Mouse (Mus musculus) limb, embryonic 14.5 days (tissue): Measurements from ENCODE around the gene Olfr808. TPM values are rescaled to one million over a fixed set of nuclear protein-coding genes. Genes with fewer than 3 reads are reported as not detected.

Experiments
- ATAC-seq: fragments of 200-750 bp; cut with Nextera tagmentation; 2 replicates; pipeline ENCODE4 v1.8.0; 2017; ENCODE audit warnings: low read depth, moderate number of reproducible peaks, moderate TSS enrichment; ENCODE audit not compliant: low FRiP score
- DNase-seq: peaks from one replicate; pipeline ENCODE4 v3.0.0-alpha.2; 2015; ENCODE audit warnings: low spot score
- H3K27ac ChIP-seq: fragments of 300-500 bp; sonication (generic); replicated peaks from 2 replicates; pipeline ENCODE4 v1.5.1; 2014; ENCODE audit warnings: low read depth, mild to moderate bottlenecking, low read length, moderate library complexity, mixed read lengths
- H3K27me3 ChIP-seq: fragments of 300-500 bp; sonication (generic); 2 replicates; pipeline ENCODE4 v1.6.1; 2014; ENCODE audit warnings: low read length, mixed read lengths; ENCODE audit not compliant: control insufficient read depth, insufficient read depth
- H3K36me3 ChIP-seq: fragments of 300-500 bp; sonication (generic); 2 replicates; pipeline ENCODE4 v1.6.1; 2014; ENCODE audit warnings: mild to moderate bottlenecking, low read length, moderate library complexity, mixed read lengths; ENCODE audit not compliant: control insufficient read depth, insufficient read depth
- H3K4me1 ChIP-seq: fragments of 300-500 bp; sonication (generic); 2 replicates; pipeline ENCODE4 v1.6.1; 2014; ENCODE audit warnings: antibody characterized with exemption, low read length, mixed read lengths; ENCODE audit not compliant: control insufficient read depth, insufficient read depth
- H3K4me2 ChIP-seq: fragments of 300-500 bp; sonication (generic); replicated peaks from 2 replicates; pipeline ENCODE4 v1.6.1; 2014; ENCODE audit warnings: low read depth, mild to moderate bottlenecking, low read length, moderate library complexity; ENCODE audit not compliant: severe bottlenecking
- H3K4me3 ChIP-seq: fragments of 300-500 bp; sonication (generic); replicated peaks from 2 replicates; pipeline ENCODE4 v1.5.1; 2014; ENCODE audit warnings: low read length
- H3K9ac ChIP-seq: fragments of 300-500 bp; sonication (generic); 2 replicates; pipeline ENCODE4 v1.6.1; 2014; ENCODE audit warnings: mild to moderate bottlenecking, low read depth, low read length, moderate library complexity; ENCODE audit not compliant: severe bottlenecking
- H3K9me3 ChIP-seq: fragments of 300-500 bp; sonication (generic); 2 replicates; pipeline ENCODE4 v1.6.1; 2016; ENCODE audit warnings: low read length; ENCODE audit not compliant: control insufficient read depth
- POLR2A ChIP-seq: fragments of 200-500 bp; IDR thresholded peaks from 2 replicates; pipeline ENCODE4 v1.8.0; 2012; ENCODE audit warnings: inconsistent platforms, mild to moderate bottlenecking, moderate library complexity, borderline replicate concordance; ENCODE audit not compliant: insufficient read depth, insufficient read length; ENCODE audit errors: extremely low read depth
- WGBS: fragments of 180-500 bp; shearing (Covaris S2); extraction: QIAGEN DNeasy Blood & Tissue Kit; methylation state at CpG from one replicate; pipeline ENCODE4 v1.1.7; 2014; 5-methylcytosine and 5-hydroxymethylcytosine counted together
- polyA plus RNA-seq, 2 experiments: library from polyadenylated mRNA; depleted of rRNA in 1 of 2; stranded (reverse) in 1 of 2; unstranded in 1 of 2; fragments of >200 nt; fragmentation: Nextera tagmentation in 1 of 2; extraction: Ambion mirVana in 1 of 2; gene quantifications; 2 replicates each; pipeline versions ENCODE4 v1.2.1 to v1.2.3; 2012 to 2014

Gene Olfr808
- not detected in 2 replicates for polyA plus RNA-seq (2012; rRNA removed)
- polyA plus RNA-seq (2014; fragmentation: Nextera tagmentation; extraction: Ambion mirVana): not detected in 2 replicates

DNA sequence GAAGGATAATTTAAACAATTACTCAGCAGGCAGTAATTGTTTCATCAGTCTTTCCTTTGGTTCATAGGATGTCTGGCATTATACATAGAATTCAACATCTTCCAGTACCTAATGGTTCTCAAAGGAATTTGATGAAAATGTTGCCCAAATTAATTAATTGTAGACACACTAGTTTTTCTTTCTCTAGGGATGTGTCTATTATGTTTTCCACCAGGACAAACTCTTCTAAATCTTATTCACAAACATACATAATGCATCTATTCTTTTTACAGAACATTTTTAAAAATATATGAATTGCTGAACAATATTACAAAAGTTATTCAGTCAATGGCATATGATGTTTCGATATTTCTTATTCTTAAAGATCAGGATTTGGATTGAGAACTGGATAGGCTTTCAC, at the start of gene Olfr808:
Gene Olfr808, plus strand, starts transcription at position 301 of the 400 bp plus-strand sequence.
- Histone ChIP-seq H3K36me3 (no peaks in the 10 kb centered on the region), H3K9ac (no peak within 1 kb of the TSS), H3K4me2 (no peak within 1 kb of the TSS), H3K4me1 (no peaks in the 10 kb centered on the region), H3K27ac (no peak within 1 kb of the TSS), H3K9me3 (no peaks in the 10 kb centered on the region), H3K27me3 (no peaks in the 10 kb centered on the region), H3K4me3 (no peak within 1 kb of the TSS)
- ATAC-seq: no peak
- TF ChIP-seq POLR2A: no peak
- DNase-seq: no peak
- WGBS: 92% methylated on average over 1 of the region's 1 CpGs

- 91% methylated on average over 2 of the region's 2 CpGs for WGBS
- no peak for TF ChIP-seq POLR2A
Measured at GRCm38 (mm10) chr10:129729275-129729674, 36.0 kb upstream of the Olfr808 start, which contains the start of gene Olfr805. Olfr805 (minus strand) TSS chr10:129729375.

DNA sequence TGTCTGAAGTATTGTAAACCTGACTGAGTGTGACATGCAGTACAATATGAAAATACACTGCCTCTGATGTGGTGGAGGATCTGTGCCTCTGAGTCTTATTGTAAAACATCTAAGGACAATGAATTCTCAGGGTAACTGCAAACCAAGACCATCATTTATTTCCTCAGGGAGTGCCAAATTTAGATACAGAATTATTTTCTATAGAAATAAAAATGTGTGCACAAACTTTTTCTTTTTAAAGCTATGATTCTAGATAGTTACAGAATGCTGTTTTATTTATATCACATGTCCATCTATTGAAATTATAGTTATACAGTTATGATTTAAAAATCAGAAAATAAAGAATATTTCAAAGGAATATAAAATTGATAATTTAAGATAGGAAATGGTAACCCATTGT, 23.5 kb upstream of the Olfr808 start, which contains the start of gene Olfr806:
Gene Olfr806, minus strand, starts transcription at position 101 of the 400 bp plus-strand sequence.
- Histone ChIP-seq H3K27ac (no peak within 1 kb of the TSS), H3K4me1 (no peaks in the 10 kb centered on the region), H3K9ac (no peak within 1 kb of the TSS), H3K4me2 (no peak within 1 kb of the TSS), H3K36me3 (no peaks in the 10 kb centered on the region), H3K4me3 (no peak within 1 kb of the TSS), H3K9me3 (no peaks in the 10 kb centered on the region), H3K27me3 (no peaks in the 10 kb centered on the region)
- DNase-seq (no peak), ATAC-seq (no peak)
- TF ChIP-seq POLR2A: no peak

More at GRCm38 (mm10) chr10:129729275-129729674, 36.0 kb upstream of the Olfr808 start, which contains the start of gene Olfr805:
- no peak for DNase-seq
- no peak within 1 kb of the TSS for H3K9ac ChIP-seq
- no peaks in the 10 kb centered on the region for H3K27me3 ChIP-seq
- H3K27ac ChIP-seq: no peak within 1 kb of the TSS
- H3K9me3 ChIP-seq: no peaks in the 10 kb centered on the region
- H3K4me1 ChIP-seq: no peaks in the 10 kb centered on the region
- ATAC-seq: no peak
- no peaks in the 10 kb centered on the region for H3K36me3 ChIP-seq
- H3K4me2 ChIP-seq: no peak within 1 kb of the TSS
- no peak within 1 kb of the TSS for H3K4me3 ChIP-seq

- Histone ChIP-seq H3K9me3 (no peaks in the 10 kb centered on the region), H3K9ac (no peak within 1 kb of the TSS), H3K36me3 (no peaks in the 10 kb centered on the region), H3K4me3 (no peak within 1 kb of the TSS), H3K4me2 (no peak within 1 kb of the TSS), H3K27me3 (no peaks in the 10 kb centered on the region), H3K4me1 (no peaks in the 10 kb centered on the region), H3K27ac (no peak within 1 kb of the TSS)
- no peak for TF ChIP-seq POLR2A
- WGBS: 84% methylated on average over 1 of the region's 1 CpGs
- DNase-seq (no peak), ATAC-seq (no peak)
Measured at GRCm38 (mm10) chr10:129757693-129758092, 7.6 kb upstream of the Olfr808 start, which contains the start of gene Olfr807. Olfr807 (minus strand) TSS chr10:129757793.

GRCm38 (mm10) chr10:129774338-129774737, 9.1 kb downstream of the Olfr808 start, which contains the start of gene Olfr809:
Olfr809 (plus strand) TSS chr10:129774638.
- H3K4me2 ChIP-seq: no peak within 1 kb of the TSS
- no peaks in the 10 kb centered on the region for H3K9me3 ChIP-seq
- H3K9ac ChIP-seq: no peak within 1 kb of the TSS
- TF ChIP-seq POLR2A: no peak
- no peaks in the 10 kb centered on the region for H3K36me3 ChIP-seq
- H3K27ac ChIP-seq: no peak within 1 kb of the TSS
- DNase-seq (no peak), ATAC-seq (no peak)
- no peaks in the 10 kb centered on the region for H3K27me3 ChIP-seq
- H3K4me1 ChIP-seq: no peaks in the 10 kb centered on the region
- H3K4me3 ChIP-seq: no peak within 1 kb of the TSS
